In genomic region chr8:116980117-116980516, GRCm38 (mm10) we compare ENCODE assay signal across 8 mouse cellular contexts. TPM values are rescaled to one million over a fixed set of nuclear protein-coding genes. Genes with fewer than 3 reads are reported as not detected.
DNase-seq lines count a peak whose midpoint lies in the region; ATAC-seq and TF ChIP-seq lines count a peak whose summit lies in the region.

No protein-coding gene starts in this region.

- peaks cover 9% of the 10 kb centered on the region for H3K36me3 ChIP-seq in forebrain, embryonic 12.5 days (replicated peaks)
- H3K36me3 ChIP-seq in forebrain, embryonic 15.5 days: no peaks in the 10 kb centered on the region
- peaks cover 35% of the 10 kb centered on the region for H3K36me3 ChIP-seq in G1E (replicated peaks)
- peaks cover 23% of the 10 kb centered on the region for H3K36me3 ChIP-seq in lung, embryonic 14.5 days (ENCODE audit: insufficient read depth)

- peak; percentile 28 for DNase-seq in G1E (ENCODE audit: low spot score)
- peak; percentile 62 for DNase-seq in cerebellum, adult 9-10 months
- peak; percentile 23 to 47 for DNase-seq in heart, adult 9 months (ENCODE audit: low spot score in 2 of 2)
- DNase-seq in layer of hippocampus, adult 11-12 months (ENCODE audit: low spot score): peak; percentile 65
- DNase-seq in lung, embryonic 14.5 days: peak; percentile 88
- DNase-seq in right cerebral cortex, postnatal 25 days: peak; percentile 35

- peaks cover 16% of the 10 kb centered on the region for H3K4me1 ChIP-seq in forebrain, embryonic 12.5 days
- peaks cover 12% of the 10 kb centered on the region for H3K4me1 ChIP-seq in forebrain, embryonic 15.5 days
- peaks cover 21% of the 10 kb centered on the region for H3K4me1 ChIP-seq in G1E (ENCODE audit: insufficient read depth, low read depth, low read length)
- 0 out of 2 replicates have a peak, but pooled peaks cover 7% of the 10 kb centered on the region for H3K4me1 ChIP-seq in lung, embryonic 14.5 days (ENCODE audit: insufficient read depth)

- no peak overlapping the region for H3K27ac ChIP-seq in forebrain, embryonic 12.5 days
- H3K27ac ChIP-seq in forebrain, embryonic 15.5 days (replicated peaks): no peak overlapping the region
- H3K27ac ChIP-seq in lung, embryonic 14.5 days (ENCODE audit: low read depth): no peak overlapping the region

- 13% methylated on average over 4 of the region's 4 CpGs for WGBS in forebrain, embryonic 12.5 days
- WGBS in forebrain, embryonic 15.5 days: 12% methylated on average over 4 of the region's 4 CpGs
- WGBS in lung, embryonic 14.5 days: 23% methylated on average over 4 of the region's 4 CpGs

- no peaks in the 10 kb centered on the region for H3K9me3 ChIP-seq in forebrain, embryonic 12.5 days
- no peaks in the 10 kb centered on the region for H3K9me3 ChIP-seq in forebrain, embryonic 15.5 days
- H3K9me3 ChIP-seq in G1E (replicated peaks): no peaks in the 10 kb centered on the region
- no peaks in the 10 kb centered on the region for H3K9me3 ChIP-seq in lung, embryonic 14.5 days (ENCODE audit: low read depth, low read length)

- H3K4me2 ChIP-seq in forebrain, embryonic 12.5 days: peak overlapping the region; percentile 15; the same call in 1 of the 2 replicates
- H3K4me2 ChIP-seq in forebrain, embryonic 15.5 days (replicated peaks): no peak overlapping the region
- no peak overlapping the region for H3K4me2 ChIP-seq in lung, embryonic 14.5 days

- no peaks in the 10 kb centered on the region for H3K27me3 ChIP-seq in forebrain, embryonic 12.5 days
- H3K27me3 ChIP-seq in forebrain, embryonic 15.5 days: no peaks in the 10 kb centered on the region
- H3K27me3 ChIP-seq in G1E (ENCODE audit: insufficient read depth, low read length): peaks cover 2% of the 10 kb centered on the region
- H3K27me3 ChIP-seq in lung, embryonic 14.5 days (ENCODE audit: insufficient read depth, low read length): no peaks in the 10 kb centered on the region

- no peak overlapping the region for H3K9ac ChIP-seq in forebrain, embryonic 12.5 days
- no peak overlapping the region for H3K9ac ChIP-seq in forebrain, embryonic 15.5 days (replicated peaks)
- H3K9ac ChIP-seq in lung, embryonic 14.5 days: no peak overlapping the region

- no peak for ATAC-seq in forebrain, embryonic 12.5 days (ENCODE audit: low FRiP score)
- no peak for ATAC-seq in forebrain, embryonic 15.5 days (replicated peaks)
- no peak for ATAC-seq in G1E (ENCODE audit: extremely low read depth, insufficient number of reproducible peaks, low FRiP score, poor library complexity, severe bottlenecking)
- no peak for ATAC-seq in lung, embryonic 14.5 days (ENCODE audit: insufficient read depth)

- no peak overlapping the region for H3K4me3 ChIP-seq in forebrain, embryonic 12.5 days (replicated peaks)
- H3K4me3 ChIP-seq in forebrain, embryonic 15.5 days: no peak overlapping the region
- H3K4me3 ChIP-seq in G1E (ENCODE audit: low read depth, low read length): no peak overlapping the region; the same call in 1 of the 2 replicates
- H3K4me3 ChIP-seq in lung, embryonic 14.5 days (ENCODE audit: low read depth, low read length): no peak overlapping the region

- peak; percentile 58 for TF ChIP-seq CTCF in G1E (IDR thresholded peaks at IDR 0.05; ENCODE audit: low read depth, low read length)
- TF ChIP-seq CTCF in lung, embryonic 14.5 days (IDR thresholded peaks at IDR 0.05; ENCODE audit: low read depth): peak; percentile 81

RNA-seq across cellular contexts. Expression of gene 1700030J22Rik, which starts 1.4 kb away (rescaled TPM):
- polyA plus RNA-seq in forebrain, embryonic 12.5 days (2016; fragmentation: Nextera tagmentation; extraction: Ambion mirVana): 4.5 and 5.4 TPM in 2 replicates
- 5.1 and 5.9 TPM in 2 replicates for polyA plus RNA-seq in forebrain, embryonic 15.5 days (2015; fragmentation: Nextera tagmentation; extraction: Ambion mirVana)
- 0.24 and 1.1 TPM in 2 replicates for total RNA-seq in G1E (2014; fragmentation: Nextera tagmentation)
- total RNA-seq in G1E (2017): 0.44 and 0.52 TPM in 2 replicates
- polyA plus RNA-seq in G1E (2012): 1.6 and 1.7 TPM in 2 replicates
- 1.8 and 1.9 TPM in 2 replicates for polyA plus RNA-seq in lung, embryonic 14.5 days (2014; fragmentation: Nextera tagmentation; extraction: Ambion mirVana)

RNA-seq across cellular contexts. Expression of gene Gcsh, which starts 13.2 kb away (rescaled TPM):
- polyA plus RNA-seq in forebrain, embryonic 12.5 days (2016; fragmentation: Nextera tagmentation; extraction: Ambion mirVana): 113 and 127 TPM in 2 replicates
- polyA plus RNA-seq in forebrain, embryonic 15.5 days (2015; fragmentation: Nextera tagmentation; extraction: Ambion mirVana): 78.3 and 83.0 TPM in 2 replicates
- 20.2 and 24.1 TPM in 2 replicates for total RNA-seq in G1E (2014; fragmentation: Nextera tagmentation)
- total RNA-seq in G1E (2017): 45.7 and 50.3 TPM in 2 replicates
- polyA plus RNA-seq in G1E (2012): 9.2 and 9.3 TPM in 2 replicates
- 142 and 143 TPM in 2 replicates for polyA plus RNA-seq in lung, embryonic 14.5 days (2014; fragmentation: Nextera tagmentation; extraction: Ambion mirVana)

RNA-seq across cellular contexts. Expression of gene Atmin, which starts 36.9 kb away (rescaled TPM):
- polyA plus RNA-seq in forebrain, embryonic 12.5 days (2016; fragmentation: Nextera tagmentation; extraction: Ambion mirVana): 17.9 and 18.5 TPM in 2 replicates
- 16.7 and 17.3 TPM in 2 replicates for polyA plus RNA-seq in forebrain, embryonic 15.5 days (2015; fragmentation: Nextera tagmentation; extraction: Ambion mirVana)
- total RNA-seq in G1E (2014; fragmentation: Nextera tagmentation) (39.1 and 40.2 TPM in 2 replicates), G1E (2017) (18.2 and 18.4 TPM in 2 replicates)
- polyA plus RNA-seq in G1E (2012): 9.8 and 13.7 TPM in 2 replicates
- polyA plus RNA-seq in lung, embryonic 14.5 days (2014; fragmentation: Nextera tagmentation; extraction: Ambion mirVana): 15.4 and 15.8 TPM in 2 replicates

RNA-seq across cellular contexts. Expression of gene Cenpn, which starts 58.6 kb away (rescaled TPM):
- polyA plus RNA-seq in forebrain, embryonic 12.5 days (2016; fragmentation: Nextera tagmentation; extraction: Ambion mirVana): 43.5 and 45.8 TPM in 2 replicates
- polyA plus RNA-seq in forebrain, embryonic 15.5 days (2015; fragmentation: Nextera tagmentation; extraction: Ambion mirVana): 17.1 and 17.8 TPM in 2 replicates
- total RNA-seq in G1E (2014; fragmentation: Nextera tagmentation) (69.8 and 89.7 TPM in 2 replicates), G1E (2017) (49.2 and 51.8 TPM in 2 replicates)
- polyA plus RNA-seq in G1E (2012): 4.9 and 11.2 TPM in 2 replicates
- 53.9 and 58.9 TPM in 2 replicates for polyA plus RNA-seq in lung, embryonic 14.5 days (2014; fragmentation: Nextera tagmentation; extraction: Ambion mirVana)

RNA-seq across cellular contexts. Expression of gene Cmc2, which starts 58.9 kb away (rescaled TPM):
- polyA plus RNA-seq in forebrain, embryonic 12.5 days (2016; fragmentation: Nextera tagmentation; extraction: Ambion mirVana): 73.6 and 78.2 TPM in 2 replicates
- 40.7 and 41.2 TPM in 2 replicates for polyA plus RNA-seq in forebrain, embryonic 15.5 days (2015; fragmentation: Nextera tagmentation; extraction: Ambion mirVana)
- total RNA-seq in G1E (2014; fragmentation: Nextera tagmentation): 11.1 and 17.0 TPM in 2 replicates
- 81.3 and 123 TPM in 2 replicates for total RNA-seq in G1E (2017)
- 33.9 and 39.7 TPM in 2 replicates for polyA plus RNA-seq in G1E (2012)
- polyA plus RNA-seq in lung, embryonic 14.5 days (2014; fragmentation: Nextera tagmentation; extraction: Ambion mirVana): 88.2 and 92.6 TPM in 2 replicates

Comparison
In these comparisons a context has a peak if more than half of its experiments do, and no peak if none do; other contexts are left out.
1. DNase-seq: peak in every context shown above with its lines; median percentile 88 in lung, embryonic 14.5 days; 65 in layer of hippocampus, adult 11-12 months; 62 in cerebellum, adult 9-10 months; 35 in heart, adult 9 months; 35 in right cerebral cortex, postnatal 25 days; 28 in G1E.